Mouse (Mus musculus): ENCODE results near the gene Prrxl1. TPM values are rescaled to one million over a fixed set of nuclear protein-coding genes. Genes with fewer than 3 reads are reported as not detected.

The Prrxl1 gene
- polyA plus RNA-seq, 1 experiment, result not detected

DNA sequence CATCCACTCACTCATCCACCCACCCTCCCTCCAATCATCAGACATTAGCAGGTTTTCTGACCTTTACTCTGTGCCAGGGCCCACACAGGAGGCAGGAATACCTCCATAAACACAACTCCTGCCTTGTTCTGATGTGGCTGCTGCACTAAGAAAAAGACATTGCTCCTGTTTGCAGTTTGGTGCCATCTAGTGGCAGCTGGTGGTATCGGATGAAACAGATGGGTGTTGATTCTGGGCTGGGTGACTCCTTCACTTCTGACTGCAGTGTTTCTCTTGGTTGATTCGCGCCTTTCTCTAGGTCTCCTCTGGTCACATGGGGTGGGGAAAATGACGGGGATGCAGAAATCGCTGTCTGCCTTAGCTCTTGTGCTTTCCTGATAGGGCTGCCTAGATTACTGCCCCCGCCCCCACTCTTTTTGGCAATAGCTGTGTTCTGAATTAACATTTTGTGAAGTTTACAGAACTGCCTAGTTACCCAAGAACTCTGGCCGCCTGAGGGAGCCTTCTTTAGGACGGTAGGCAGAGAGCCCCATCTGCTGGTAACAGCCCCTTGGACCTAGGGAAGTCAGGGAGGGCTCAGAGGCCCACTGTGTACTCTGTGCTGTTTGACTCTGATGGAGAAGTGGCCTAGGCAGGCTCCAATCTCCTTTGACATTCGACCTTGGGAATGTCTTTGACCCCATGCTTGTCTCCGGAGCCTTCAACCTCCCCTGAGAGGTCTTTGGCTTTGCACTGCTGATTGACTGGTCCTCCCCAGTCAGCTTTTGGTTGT lies 12.0 kb upstream of the Prrxl1 start:
- Histone ChIP-seq H3K4me3 (ENCODE audit: insufficient read depth, low read length) (no peak overlapping the region), H3K27ac (ENCODE audit: insufficient read depth, low read length) (no peak overlapping the region), H3K4me1 (ENCODE audit: control insufficient read depth, insufficient read depth, low read length) (no peaks in the 10 kb centered on the region)
- TF ChIP-seq CTCF (IDR thresholded peaks at IDR 0.05; ENCODE audit: borderline replicate concordance, insufficient read depth, low read length) (0 out of 2 replicates have a peak, but pooled peaks have one; percentile 25), POLR2A (IDR thresholded peaks at IDR 0.05; ENCODE audit: low read depth, low read length) (no peak)

DNA sequence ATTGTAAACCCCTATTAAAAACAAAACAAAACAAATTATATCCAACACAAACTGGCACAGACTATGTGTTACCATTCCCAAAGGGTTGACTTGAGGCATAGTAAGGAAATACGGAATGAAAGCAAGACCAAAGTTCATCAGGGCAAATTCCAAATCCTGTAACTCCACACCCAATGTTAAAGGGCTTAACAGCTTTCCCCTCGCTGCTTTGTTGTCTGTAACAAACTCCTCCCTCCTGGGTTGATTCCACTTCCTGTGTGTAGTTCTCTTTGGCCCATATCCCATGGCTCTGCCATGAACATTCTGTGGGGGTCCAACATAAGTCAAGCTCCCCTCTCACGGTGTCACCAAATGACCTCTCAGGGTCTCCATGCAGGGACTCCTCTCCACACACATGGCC lies 8.8 kb upstream of the Prrxl1 start:
- Histone ChIP-seq H3K4me1 (ENCODE audit: control insufficient read depth, insufficient read depth, low read length) (no peaks in the 10 kb centered on the region), H3K4me3 (ENCODE audit: insufficient read depth, low read length) (no peak overlapping the region), H3K27ac (ENCODE audit: insufficient read depth, low read length) (no peak overlapping the region)
- TF ChIP-seq POLR2A (IDR thresholded peaks at IDR 0.05; ENCODE audit: low read depth, low read length) (no peak), CTCF (IDR thresholded peaks at IDR 0.05; ENCODE audit: borderline replicate concordance, insufficient read depth, low read length) (no peak)

DNA sequence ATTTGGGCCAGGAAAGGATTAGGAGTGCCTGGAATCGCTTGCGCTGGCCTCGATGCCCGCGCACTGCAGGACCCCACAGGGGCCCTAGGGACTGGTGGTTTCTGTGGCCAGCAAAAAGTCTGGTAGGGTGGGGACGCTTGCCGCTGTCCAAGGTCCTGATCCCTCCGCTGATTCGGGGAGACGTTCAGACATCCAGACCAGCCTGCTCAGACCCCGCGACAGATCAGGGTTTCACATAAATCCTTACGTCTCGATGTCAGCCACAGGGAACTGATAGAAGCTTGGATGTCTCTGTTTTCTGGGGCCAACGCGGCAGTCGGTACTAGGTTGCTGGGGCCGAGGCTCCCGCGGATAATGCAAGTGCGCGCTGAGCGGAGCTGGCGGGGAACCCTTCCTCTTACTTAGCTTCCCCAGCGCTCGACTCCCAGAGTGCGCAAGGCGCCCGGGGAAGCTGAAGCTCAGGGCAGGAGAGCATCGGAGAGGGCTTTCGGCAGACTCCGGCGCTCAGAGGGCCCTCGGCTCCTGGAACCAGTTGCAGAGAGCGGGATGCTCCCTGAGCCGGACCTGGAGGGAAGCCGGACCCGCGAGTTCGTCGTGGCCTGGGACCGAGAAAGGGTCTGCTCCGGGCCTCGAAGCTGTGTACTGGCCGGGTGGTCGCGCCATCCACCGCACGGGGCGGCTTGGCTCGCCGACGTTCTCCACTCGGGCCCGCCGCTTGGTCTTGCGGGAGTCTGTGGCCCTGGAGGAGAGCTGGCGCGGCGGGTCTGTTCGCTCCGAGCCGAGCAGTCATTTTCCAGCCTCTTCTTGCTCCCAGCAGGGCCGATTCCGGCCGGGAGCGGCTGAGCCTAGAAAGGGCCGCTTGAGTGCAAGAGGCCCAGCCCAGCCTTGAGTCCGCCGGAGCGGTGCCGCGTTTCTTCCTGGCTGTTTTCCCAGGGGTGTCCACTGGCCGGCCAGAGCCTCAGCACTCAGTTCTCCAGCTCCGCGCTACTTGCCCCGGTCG lies 1.7 kb upstream of the Prrxl1 start:
- no peak for TF ChIP-seq CTCF (IDR thresholded peaks at IDR 0.05; ENCODE audit: borderline replicate concordance, insufficient read depth, low read length)
- TF ChIP-seq POLR2A (IDR thresholded peaks at IDR 0.05; ENCODE audit: low read depth, low read length), result no peak
- Histone ChIP-seq H3K4me1 (ENCODE audit: control insufficient read depth, insufficient read depth, low read length) (no peaks in the 10 kb centered on the region), H3K4me3 (ENCODE audit: insufficient read depth, low read length) (no peak overlapping the region), H3K27ac (ENCODE audit: insufficient read depth, low read length) (no peak overlapping the region)

DNA sequence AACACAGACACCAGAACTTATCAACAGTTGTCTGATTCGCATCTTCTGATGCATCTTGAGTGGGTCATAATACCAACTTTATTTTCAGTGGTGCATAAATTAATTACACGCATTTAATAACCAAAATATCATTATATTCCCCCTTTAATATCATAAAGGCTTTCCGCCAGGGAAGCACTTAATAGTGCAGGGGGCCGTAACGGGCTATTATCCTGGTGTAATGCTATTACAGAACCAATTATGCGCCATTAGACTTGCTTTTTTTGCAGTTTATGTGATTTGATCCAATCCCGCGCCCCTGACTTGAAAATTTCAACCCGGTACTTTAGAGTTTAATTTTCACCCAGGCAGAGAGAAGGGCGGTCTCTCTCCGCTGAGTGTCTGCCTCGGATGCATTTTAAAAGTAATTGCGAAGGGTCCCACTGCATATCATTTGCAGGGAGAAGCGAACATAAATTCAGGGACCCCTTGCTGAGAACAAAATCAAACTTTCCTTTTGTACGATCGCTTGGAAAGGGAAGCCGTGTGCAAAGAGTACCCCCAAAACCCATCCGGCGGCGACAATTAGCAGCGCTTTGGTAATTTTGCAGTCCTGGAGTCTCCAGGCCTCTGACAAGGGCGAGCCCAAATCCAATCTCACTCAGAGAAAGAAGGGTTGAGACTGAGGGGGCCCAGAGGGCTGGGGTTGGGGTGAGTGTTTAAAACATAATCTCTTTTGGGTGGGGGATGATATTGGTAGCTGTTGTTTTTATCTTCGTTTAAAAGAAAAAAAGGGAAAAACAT lies 579 bp upstream of the Prrxl1 start:
- no peak for TF ChIP-seq CTCF (IDR thresholded peaks at IDR 0.05; ENCODE audit: borderline replicate concordance, insufficient read depth, low read length)
- TF ChIP-seq POLR2A (IDR thresholded peaks at IDR 0.05; ENCODE audit: low read depth, low read length), result no peak
- Histone ChIP-seq H3K4me1 (ENCODE audit: control insufficient read depth, insufficient read depth, low read length) (no peaks in the 10 kb centered on the region), H3K27ac (ENCODE audit: insufficient read depth, low read length) (no peak overlapping the region), H3K4me3 (ENCODE audit: insufficient read depth, low read length) (no peak overlapping the region)

DNA sequence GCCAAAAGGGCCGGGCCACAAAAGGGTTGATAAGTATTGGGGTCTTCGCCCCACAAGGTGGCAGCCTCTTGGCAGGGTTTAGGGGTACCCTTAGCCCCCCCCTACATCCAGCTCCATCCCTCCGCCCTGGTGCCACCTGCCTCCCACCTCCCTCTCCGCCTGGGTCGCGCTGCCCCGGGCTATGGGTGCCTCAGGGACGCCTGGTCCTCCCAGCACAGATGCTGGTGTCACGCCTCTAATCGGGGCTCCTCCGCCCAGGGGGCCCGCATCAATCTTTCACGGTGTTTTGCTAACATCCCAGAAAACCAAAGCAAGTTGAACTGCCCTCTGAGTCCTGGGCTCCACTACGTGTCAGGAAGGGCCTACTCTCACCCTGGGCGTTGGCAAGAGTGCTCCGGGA lies 903 bp downstream of the Prrxl1 start:
- Histone ChIP-seq H3K27ac (ENCODE audit: insufficient read depth, low read length) (no peak overlapping the region), H3K4me3 (ENCODE audit: insufficient read depth, low read length) (no peak overlapping the region)
- TF ChIP-seq CTCF (IDR thresholded peaks at IDR 0.05; ENCODE audit: borderline replicate concordance, insufficient read depth, low read length) (no peak), POLR2A (IDR thresholded peaks at IDR 0.05; ENCODE audit: low read depth, low read length) (no peak)

DNA sequence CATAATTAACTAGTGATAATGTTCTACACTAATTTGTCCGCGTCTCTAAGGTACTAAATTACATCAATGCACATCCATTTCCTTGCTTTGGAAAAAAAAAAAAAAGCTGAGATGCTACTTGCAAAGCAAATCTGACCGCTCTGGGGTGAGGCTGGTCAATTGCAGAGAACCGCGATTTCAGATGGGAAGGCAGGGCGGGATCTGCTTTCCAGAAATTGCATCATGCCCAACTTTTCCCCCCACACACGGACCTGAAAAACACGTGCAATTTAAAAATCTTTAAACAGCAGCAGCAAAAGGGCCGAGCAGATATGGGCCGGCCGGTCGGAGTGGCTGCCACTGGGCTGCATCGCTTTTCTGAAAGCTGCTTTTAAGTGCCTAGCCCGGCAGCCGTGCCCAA lies 6.3 kb downstream of the Prrxl1 start:
- H3K4me1 ChIP-seq (ENCODE audit: control insufficient read depth, insufficient read depth, low read length), result no peaks in the 10 kb centered on the region
- H3K4me3 ChIP-seq (ENCODE audit: insufficient read depth, low read length), result no peak overlapping the region
- TF ChIP-seq POLR2A (IDR thresholded peaks at IDR 0.05; ENCODE audit: low read depth, low read length) (no peak), CTCF (IDR thresholded peaks at IDR 0.05; ENCODE audit: borderline replicate concordance, insufficient read depth, low read length) (no peak)
- H3K27ac ChIP-seq (ENCODE audit: insufficient read depth, low read length), result no peak overlapping the region

More for the DNA sequence above, 903 bp downstream of the Prrxl1 start:
- no peaks in the 10 kb centered on the region for H3K4me1 ChIP-seq (ENCODE audit: control insufficient read depth, insufficient read depth, low read length)

DNA sequence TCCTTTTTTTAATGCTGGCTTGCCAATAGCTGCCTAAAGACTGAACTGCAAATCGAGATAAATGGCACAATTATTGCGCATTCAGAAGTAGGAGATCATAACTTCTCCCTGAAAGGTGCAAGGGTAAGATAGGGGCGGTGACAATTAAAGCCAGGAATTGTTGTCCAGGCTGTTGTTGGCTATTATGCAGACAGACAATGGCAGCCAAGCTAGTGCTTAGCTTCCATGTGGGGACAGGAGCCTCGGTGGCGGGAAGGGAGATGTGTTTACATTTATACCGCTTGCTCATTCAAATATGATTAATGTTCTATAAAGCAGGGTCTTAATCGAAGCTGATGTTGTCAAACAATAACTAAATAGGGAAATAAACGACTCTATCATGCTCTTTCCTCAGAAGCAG lies 7.1 kb downstream of the Prrxl1 start:
- H3K4me1 ChIP-seq (ENCODE audit: control insufficient read depth, insufficient read depth, low read length), result no peaks in the 10 kb centered on the region
- H3K4me3 ChIP-seq (ENCODE audit: insufficient read depth, low read length), result no peak overlapping the region
- no peak overlapping the region for H3K27ac ChIP-seq (ENCODE audit: insufficient read depth, low read length)
- TF ChIP-seq CTCF (IDR thresholded peaks at IDR 0.05; ENCODE audit: borderline replicate concordance, insufficient read depth, low read length) (no peak), POLR2A (IDR thresholded peaks at IDR 0.05; ENCODE audit: low read depth, low read length) (no peak)

DNA sequence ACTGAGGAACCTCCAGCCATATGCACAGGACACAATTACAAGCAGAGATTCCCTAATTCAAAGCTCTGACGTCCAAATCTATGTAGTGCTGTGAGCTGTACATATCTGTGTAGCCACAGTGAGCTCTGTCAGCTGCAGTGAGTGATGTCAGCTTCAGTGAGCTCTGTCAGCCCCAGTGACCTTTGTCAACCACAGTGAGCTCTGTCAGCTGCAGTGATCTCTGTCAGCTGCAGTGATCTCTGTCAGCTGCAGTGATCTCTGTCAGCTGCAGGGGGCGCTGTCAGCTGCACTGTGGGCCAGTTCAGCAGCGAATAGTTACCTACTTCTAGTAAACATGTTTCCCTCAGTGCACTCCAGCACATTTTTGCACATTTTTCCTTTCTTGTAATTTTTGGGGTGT lies 10.2 kb downstream of the Prrxl1 start:
- Histone ChIP-seq H3K4me3 (ENCODE audit: insufficient read depth, low read length) (no peak overlapping the region), H3K27ac (ENCODE audit: insufficient read depth, low read length) (no peak overlapping the region), H3K4me1 (ENCODE audit: control insufficient read depth, insufficient read depth, low read length) (no peaks in the 10 kb centered on the region)
- TF ChIP-seq CTCF (IDR thresholded peaks at IDR 0.05; ENCODE audit: borderline replicate concordance, insufficient read depth, low read length) (peak; percentile 51; the same call in 1 of the 2 replicates), POLR2A (IDR thresholded peaks at IDR 0.05; ENCODE audit: low read depth, low read length) (no peak)

DNA sequence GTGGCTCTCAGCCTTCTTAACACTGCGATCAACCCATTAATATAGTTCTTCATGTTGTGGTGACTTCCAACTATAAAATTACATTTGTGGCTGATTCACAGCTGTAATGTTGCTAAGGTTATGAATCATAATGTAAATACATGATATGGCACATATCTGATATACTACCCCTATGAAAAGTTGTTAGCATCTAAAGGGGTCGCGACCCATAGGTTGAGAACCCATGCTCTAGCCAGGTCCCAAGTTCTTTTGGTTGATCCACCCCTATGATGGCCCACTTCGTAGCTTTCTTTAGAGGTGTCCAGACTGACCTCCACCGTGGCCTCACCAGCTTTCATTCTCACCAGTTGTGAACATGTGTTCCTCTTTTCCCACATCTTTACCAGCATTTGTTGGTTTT lies 18.0 kb downstream of the Prrxl1 start:
- H3K4me3 ChIP-seq (ENCODE audit: insufficient read depth, low read length), result no peak overlapping the region
- H3K4me1 ChIP-seq (ENCODE audit: control insufficient read depth, insufficient read depth, low read length), result no peaks in the 10 kb centered on the region
- TF ChIP-seq CTCF (IDR thresholded peaks at IDR 0.05; ENCODE audit: borderline replicate concordance, insufficient read depth, low read length) (no peak), POLR2A (IDR thresholded peaks at IDR 0.05; ENCODE audit: low read depth, low read length) (no peak)
- no peak overlapping the region for H3K27ac ChIP-seq (ENCODE audit: insufficient read depth, low read length)
